Mouse (Mus musculus) thymus, adult 2 months (tissue): ENCODE results near the gene Rcan1.

Experiments used
- CTCF ChIP-seq: fragments of 200-500 bp; IDR thresholded peaks from 2 replicates; pipeline ENCODE4 v1.5.1; 2012; ENCODE audit warnings: mild to moderate bottlenecking, control low read depth, low read length, moderate library complexity, borderline replicate concordance; ENCODE audit not compliant: control insufficient read depth, poor library complexity, insufficient read depth; ENCODE audit errors: extremely low read depth
- POLR2A ChIP-seq: fragments of 200-500 bp; IDR thresholded peaks from 2 replicates; pipeline ENCODE4 v1.6.1; 2012; ENCODE audit warnings: mild to moderate bottlenecking, low read length, control low read depth, moderate library complexity; ENCODE audit not compliant: control insufficient read depth, poor library complexity, insufficient read depth; ENCODE audit errors: extremely low read depth

GRCm38 (mm10) chr16:92412888-92413287, 57.8 kb downstream of the Rcan1 start:
- TF ChIP-seq POLR2A (no peak), CTCF (no peak)
